Mouse (Mus musculus): ENCODE measurements around the gene Utp3. TPM values are rescaled to one million over a fixed set of nuclear protein-coding genes. Genes with fewer than 3 reads are reported as not detected.

Utp3 gene
- polyA plus RNA-seq, 1 experiment from 2014 or later, result 71.3 TPM

DNA sequence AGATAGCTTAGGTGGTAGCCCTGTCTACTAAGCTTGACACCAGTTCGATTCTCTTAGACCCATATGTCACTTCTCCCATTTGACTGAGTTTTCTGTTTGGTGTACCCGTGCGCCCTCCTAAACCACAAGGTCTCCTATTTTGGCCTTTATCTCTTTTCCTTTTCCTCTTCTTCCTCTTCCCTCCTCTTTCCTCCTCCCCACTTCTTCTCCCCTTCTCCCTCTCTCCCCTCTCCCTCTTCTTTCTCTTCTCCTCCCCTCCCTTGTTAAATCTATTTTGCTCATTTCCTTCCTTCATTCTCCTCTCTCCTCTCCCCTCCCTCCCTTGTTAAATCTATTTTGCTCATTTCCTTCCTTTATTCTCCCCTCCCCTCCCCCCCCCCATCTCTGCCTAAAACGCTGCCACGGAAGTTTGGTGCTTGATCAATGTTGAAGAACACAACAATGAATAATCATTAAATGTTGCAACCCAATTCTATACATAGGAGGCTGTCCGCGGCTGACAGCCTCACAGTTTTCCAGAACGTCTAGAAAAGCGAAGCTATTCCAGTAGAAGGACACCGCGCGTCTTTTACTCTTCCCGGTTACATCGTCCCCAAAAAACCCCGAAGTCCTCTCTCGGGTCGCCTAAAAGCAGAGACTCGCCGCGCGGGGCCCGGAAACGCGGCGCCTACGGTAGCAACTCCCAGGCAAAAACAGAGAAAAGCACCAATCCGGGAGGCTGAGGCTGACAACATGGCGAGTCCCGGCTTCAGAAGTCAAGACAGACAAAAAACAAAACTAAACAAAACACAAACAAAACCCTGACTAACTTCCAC is 784 bp upstream of the Utp3 start:
- 0 out of 2 replicates have a peak, but pooled peaks cover 2% of the 10 kb centered on the region for H3K36me3 ChIP-seq
- H3K4me1 ChIP-seq, result peaks cover 15% of the 10 kb centered on the region
- 9% methylated on average over 29 of the region's 29 CpGs for WGBS
- H3K27me3 ChIP-seq, result no peaks in the 10 kb centered on the region
- peak overlapping the region; percentile 56 for H3K4me2 ChIP-seq
- peak; percentile 64 for ATAC-seq (ENCODE audit: insufficient number of reproducible peaks, low FRiP score, low TSS enrichment, low read depth)
- peak overlapping the region; percentile 93 for H3K27ac ChIP-seq
- H3K9ac ChIP-seq, result peak overlapping the region; percentile 53
- H3K9me3 ChIP-seq, result no peaks in the 10 kb centered on the region
- peak overlapping the region; percentile 83 for H3K4me3 ChIP-seq

DNA sequence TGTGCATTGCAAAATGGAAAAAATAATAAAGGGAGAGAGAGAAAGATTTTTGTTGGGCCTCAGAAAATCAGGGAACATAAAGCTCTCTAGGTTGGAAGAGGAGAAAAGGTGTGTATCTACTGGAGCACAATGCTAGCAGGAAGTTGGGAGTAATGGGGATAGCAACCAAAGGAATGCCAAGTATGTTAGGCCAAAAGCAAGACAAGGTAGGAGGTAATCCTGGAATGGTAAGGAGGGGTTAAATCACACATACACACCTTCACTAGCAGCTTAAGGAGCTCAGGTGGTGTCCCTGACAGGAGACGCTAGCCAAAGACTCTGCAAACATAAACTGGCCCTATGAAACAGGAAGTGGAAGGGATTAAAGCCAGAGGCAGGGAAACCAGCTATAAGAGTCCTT is 4.7 kb downstream of the Utp3 start:
- peaks cover 15% of the 10 kb centered on the region for H3K4me1 ChIP-seq
- no peaks in the 10 kb centered on the region for H3K9me3 ChIP-seq
- no peak for ATAC-seq (ENCODE audit: insufficient number of reproducible peaks, low FRiP score, low TSS enrichment, low read depth)
- 23% methylated on average over 1 of the region's 1 CpGs for WGBS
- no peak overlapping the region for H3K4me3 ChIP-seq
- no peak overlapping the region for H3K27ac ChIP-seq
- H3K36me3 ChIP-seq, result 0 out of 2 replicates have a peak, but pooled peaks cover 2% of the 10 kb centered on the region
- no peaks in the 10 kb centered on the region for H3K27me3 ChIP-seq
- no peak overlapping the region for H3K9ac ChIP-seq
- H3K4me2 ChIP-seq, result no peak overlapping the region

DNA sequence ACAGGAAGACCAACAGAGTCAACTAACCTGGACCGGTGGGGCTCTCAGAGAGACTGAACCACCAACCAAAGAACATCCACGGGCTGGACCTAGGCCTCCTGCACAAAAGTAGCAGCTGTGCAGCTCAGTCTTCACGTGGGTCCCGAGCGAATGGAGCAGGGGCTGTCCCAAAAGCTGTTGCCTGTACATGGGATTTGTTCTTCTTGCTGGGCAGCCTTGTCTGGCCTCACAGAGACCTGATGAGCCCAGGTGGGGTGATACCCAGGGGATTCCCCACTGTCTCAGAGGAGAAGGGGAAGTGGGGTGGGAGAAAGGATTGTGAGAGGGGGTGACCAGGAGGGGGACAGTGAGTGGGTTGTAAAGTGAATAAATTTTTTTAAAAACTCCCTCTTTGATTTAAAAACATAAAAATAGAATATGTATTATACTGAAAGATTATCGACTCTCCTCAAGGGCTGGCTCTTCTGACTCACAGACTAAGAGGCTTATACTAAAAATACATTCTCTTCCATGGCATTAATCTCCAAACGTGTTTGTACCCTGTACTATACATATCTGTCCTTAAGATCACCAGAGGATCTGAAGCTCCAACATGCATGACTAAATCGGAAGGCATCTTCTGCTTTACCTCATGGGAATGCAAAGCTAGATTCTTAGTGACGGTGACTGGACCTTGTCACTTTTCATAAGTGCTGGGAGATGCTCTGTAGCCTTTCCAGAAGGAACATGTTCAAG is 7.0 kb downstream of the Utp3 start:
- Histone ChIP-seq H3K27me3 (no peaks in the 10 kb centered on the region), H3K9me3 (no peaks in the 10 kb centered on the region), H3K4me2 (no peak overlapping the region), H3K4me3 (no peak overlapping the region), H3K9ac (no peak overlapping the region), H3K27ac (no peak overlapping the region), H3K36me3 (0 out of 2 replicates have a peak, but pooled peaks cover 2% of the 10 kb centered on the region), H3K4me1 (peaks cover 8% of the 10 kb centered on the region; the same call in 1 of the 2 replicates)
- WGBS, result 83% methylated on average over 9 of the region's 9 CpGs
- no peak for ATAC-seq (ENCODE audit: insufficient number of reproducible peaks, low FRiP score, low TSS enrichment, low read depth)

DNA sequence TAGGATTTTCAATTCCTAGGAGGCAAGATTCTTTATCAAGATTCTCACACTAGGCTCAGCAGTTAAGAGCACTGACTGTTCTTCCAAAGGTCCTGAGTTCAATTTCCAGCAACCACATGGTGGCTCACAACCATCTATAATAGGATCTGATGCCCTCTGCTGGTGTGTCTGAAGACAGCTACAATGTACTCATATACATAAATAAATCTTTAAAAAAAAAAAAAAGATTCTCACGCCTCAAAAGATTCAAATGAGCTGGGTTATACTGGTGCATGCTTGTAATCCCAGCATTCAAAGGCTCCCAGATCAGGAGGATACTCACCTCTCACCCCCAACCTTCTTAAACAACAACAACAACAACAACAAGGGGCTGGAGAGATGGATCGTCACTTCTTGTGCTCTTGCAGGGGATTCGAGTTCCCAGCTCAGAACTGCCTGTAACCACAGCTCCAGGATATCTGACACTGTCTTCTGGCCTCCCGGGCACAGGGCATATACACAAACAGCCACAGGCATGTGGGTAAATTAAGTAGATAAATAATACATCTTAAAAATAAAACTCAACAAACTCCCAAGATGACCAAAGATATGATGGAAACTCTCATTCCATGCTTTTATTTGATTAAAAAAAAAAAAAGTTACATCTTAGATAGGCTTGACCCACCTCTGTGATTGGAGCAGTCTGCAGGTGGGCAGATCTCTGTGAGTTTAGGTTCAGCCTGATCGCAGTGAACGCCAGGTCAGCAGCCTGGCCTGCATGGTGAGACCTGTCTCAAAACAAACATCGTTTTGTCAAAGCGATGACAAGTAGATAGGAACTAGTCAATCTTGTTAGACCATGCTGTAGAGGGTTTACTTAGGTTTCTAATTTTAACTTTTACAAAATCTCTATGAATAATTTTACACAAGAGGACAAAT is 8.9 kb downstream of the Utp3 start:
- no peak for ATAC-seq (ENCODE audit: insufficient number of reproducible peaks, low FRiP score, low TSS enrichment, low read depth)
- H3K36me3 ChIP-seq, result no peaks in the 10 kb centered on the region
- no peak overlapping the region for H3K9ac ChIP-seq
- no peaks in the 10 kb centered on the region for H3K9me3 ChIP-seq
- H3K4me2 ChIP-seq, result no peak overlapping the region
- no peaks in the 10 kb centered on the region for H3K27me3 ChIP-seq
- H3K4me1 ChIP-seq, result peaks cover 13% of the 10 kb centered on the region; the same call in 1 of the 2 replicates
- WGBS, result 72% methylated on average over 8 of the region's 8 CpGs
- no peak overlapping the region for H3K27ac ChIP-seq
- H3K4me3 ChIP-seq, result no peak overlapping the region

DNA sequence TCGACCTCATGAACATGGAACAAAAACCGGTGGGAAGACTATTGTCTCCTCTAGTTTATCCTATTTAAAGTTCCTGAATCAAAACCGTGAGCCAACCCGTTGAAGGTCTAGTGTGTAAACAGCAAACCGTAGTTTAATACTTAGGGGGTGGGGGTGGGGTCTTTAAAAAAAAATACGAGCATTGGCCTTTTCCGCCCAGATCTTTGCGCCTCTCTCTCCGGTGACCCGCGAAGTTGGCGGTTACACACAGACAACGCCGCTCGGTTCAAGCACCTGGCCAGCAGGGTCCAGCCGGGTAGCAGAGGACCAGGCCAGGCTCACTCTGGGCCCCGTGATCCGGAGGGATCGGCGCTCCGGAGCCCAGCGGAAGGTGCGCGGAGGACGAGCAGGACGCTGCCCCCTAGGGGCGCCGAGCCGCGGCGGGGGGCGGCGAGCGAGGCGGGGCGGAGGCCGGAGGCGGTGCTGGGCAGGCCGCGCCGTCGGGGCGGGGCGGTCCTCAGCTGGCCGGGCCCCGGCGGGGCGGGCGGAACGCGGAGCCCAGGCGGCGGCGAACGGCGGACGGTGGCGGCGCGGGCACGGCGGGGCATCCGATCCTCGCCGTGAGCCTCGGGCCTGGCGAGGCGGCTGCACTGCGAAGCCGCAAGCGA is 10.4 kb downstream of the Utp3 start, which contains the start of gene Rufy3:
TSS of gene Rufy3 (plus strand) at position 540 of the 647 bp plus-strand sequence.
- Histone ChIP-seq H3K9ac (peak within 1 kb of the TSS; percentile 85), H3K27ac (peak within 1 kb of the TSS; percentile 89), H3K4me2 (peak within 1 kb of the TSS; percentile 63), H3K4me3 (peak within 1 kb of the TSS; percentile 91), H3K4me1 (peaks cover 13% of the 10 kb centered on the region; the same call in 1 of the 2 replicates), H3K27me3 (no peaks in the 10 kb centered on the region), H3K9me3 (no peaks in the 10 kb centered on the region), H3K36me3 (no peaks in the 10 kb centered on the region)
- WGBS, result under 1% methylated on average over 62 of the region's 71 CpGs
- ATAC-seq (ENCODE audit: insufficient number of reproducible peaks, low FRiP score, low TSS enrichment, low read depth), result peak; percentile 83

DNA sequence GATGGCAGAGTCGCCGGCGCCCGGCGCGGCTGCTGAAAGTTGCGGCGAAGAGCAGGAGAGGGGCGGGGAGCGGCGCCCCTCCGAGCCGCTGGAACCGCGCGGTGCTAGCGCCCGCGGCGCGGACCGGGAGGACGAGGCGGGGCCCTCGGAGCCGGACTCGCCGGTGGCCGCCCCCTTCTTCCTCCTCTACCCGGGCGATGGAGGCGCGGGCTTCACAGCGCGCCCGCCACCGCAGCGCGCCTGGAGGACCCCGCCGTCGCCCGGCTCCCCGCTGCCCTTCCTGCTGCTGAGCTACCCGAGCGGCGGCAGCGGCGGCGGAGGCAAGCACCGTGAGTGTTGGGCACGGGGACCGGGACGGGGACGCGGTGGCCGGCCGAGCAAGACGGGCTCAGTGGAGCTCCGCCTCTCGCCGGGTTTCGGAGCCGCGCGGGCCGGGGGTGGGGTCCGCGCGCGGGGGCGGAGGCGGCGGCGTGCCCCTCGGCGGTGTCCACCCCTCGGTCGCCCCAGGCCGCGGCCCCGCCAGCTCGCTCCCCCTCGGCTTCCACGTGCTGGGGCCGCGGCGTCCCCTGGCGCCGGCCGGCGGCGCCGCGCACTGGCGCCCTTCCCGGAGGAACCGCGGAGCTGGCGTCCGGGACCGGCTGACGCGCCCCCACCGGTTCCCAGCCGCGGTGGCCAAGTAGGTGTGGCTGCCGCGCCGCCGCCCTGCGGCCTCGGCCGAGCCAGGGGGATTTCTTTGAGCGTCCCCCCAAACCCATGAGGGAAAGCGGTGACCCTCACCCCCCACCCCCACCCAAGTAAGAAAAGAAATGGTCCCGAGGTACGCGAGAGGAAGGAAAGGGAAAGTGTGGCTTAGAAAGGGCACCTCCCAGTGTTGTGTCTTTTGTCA is 11.1 kb downstream of the Utp3 start:
- Histone ChIP-seq H3K9me3 (no peaks in the 10 kb centered on the region), H3K4me2 (peak overlapping the region; percentile 63), H3K27ac (peak overlapping the region; percentile 89), H3K9ac (peak overlapping the region; percentile 85), H3K27me3 (no peaks in the 10 kb centered on the region), H3K4me1 (peaks cover 13% of the 10 kb centered on the region; the same call in 1 of the 2 replicates), H3K36me3 (peaks cover under 1% of the 10 kb centered on the region; the same call in 1 of the 2 replicates), H3K4me3 (peak overlapping the region; percentile 91)
- peak; percentile 79 for ATAC-seq (ENCODE audit: insufficient number of reproducible peaks, low FRiP score, low TSS enrichment, low read depth)
- WGBS, result under 1% methylated on average over 92 of the region's 119 CpGs

DNA sequence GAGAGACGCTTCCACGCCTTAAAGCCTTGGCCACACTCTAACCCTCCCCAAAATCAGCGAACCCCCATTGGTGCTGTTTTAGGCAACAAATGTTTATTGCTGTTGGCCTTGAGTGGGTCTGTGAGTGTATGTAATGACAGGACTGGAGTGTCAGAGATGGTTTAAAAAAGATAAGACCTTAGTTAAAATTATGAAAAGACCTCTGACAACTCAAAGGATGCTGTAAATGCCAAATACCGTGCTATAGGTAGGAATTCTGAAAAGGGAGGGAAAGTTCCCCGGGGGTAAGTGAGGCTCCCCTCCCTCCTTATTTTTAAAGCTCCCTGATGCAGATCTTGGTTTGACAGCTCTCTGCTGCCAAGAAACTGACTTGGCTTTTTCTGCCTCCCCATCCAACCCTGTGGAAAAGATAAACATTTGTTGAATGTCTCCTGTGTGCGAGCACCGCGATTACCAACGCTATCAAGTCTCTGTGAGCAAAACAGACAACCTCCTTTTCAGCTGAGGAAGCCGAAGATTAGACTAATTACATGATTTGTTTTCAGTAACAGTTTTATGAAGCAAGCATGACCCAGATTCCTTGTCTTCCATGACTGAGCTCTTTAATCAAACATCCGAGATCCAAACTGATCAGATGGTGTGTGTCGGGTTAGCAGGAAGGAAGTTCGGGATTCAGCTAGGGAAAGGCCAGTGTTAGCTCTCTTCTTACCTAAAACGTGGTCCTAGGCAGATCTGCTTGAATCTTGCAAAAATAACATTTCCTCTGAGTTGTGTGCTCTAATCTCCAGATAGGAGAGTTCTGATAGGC is 12.0 kb downstream of the Utp3 start:
- ATAC-seq (ENCODE audit: insufficient number of reproducible peaks, low FRiP score, low TSS enrichment, low read depth), result no peak
- H3K36me3 ChIP-seq, result peaks cover 5% of the 10 kb centered on the region; the same call in 1 of the 2 replicates
- H3K4me1 ChIP-seq, result peaks cover 13% of the 10 kb centered on the region; the same call in 1 of the 2 replicates
- peak overlapping the region; percentile 91 for H3K4me3 ChIP-seq
- peak overlapping the region; percentile 85 for H3K9ac ChIP-seq
- H3K9me3 ChIP-seq, result no peaks in the 10 kb centered on the region
- WGBS, result 6% methylated on average over 14 of the region's 14 CpGs
- H3K27me3 ChIP-seq, result no peaks in the 10 kb centered on the region
- peak overlapping the region; percentile 63 for H3K4me2 ChIP-seq
- H3K27ac ChIP-seq, result peak overlapping the region; percentile 89

DNA sequence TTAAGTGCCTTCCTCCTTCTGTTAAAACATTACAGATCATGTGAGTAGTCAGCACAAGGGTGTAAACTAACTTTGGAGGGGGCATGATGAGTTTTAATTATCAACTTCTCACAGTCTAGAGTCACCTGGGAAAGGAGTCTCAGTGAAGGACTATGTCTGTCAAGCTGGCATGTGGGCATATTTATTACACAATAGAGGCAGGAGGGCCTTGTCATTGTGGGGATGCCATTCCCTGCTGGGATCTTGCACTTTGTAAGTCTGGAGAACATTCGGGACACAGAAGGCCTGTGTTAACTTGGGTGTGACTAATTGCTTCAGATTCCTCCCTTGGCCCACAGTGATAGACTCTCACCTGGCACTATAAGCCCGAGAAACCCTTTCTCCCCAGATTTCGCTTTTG is 15.3 kb downstream of the Utp3 start:
- no peak for ATAC-seq (ENCODE audit: insufficient number of reproducible peaks, low FRiP score, low TSS enrichment, low read depth)
- WGBS, result 71% methylated on average over 3 of the region's 3 CpGs

DNA sequence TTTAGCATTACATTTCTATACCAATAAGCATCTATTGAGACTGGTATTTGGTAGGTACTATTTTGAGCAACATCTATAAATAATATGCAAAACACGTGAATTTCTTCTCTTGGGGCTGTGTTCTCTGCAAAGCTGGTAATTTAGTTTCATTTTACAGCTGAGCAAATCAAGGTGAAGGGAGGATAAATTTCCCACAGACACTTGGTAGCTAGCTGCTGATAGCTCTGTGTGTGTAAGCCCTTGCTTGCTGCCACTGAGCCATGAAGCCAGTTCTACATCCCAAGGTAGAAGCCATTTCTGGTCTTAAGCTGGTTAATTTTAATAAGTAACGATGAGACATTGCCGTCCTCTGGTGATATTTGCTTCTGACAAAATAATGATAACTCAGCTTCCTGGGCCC is 20.6 kb downstream of the Utp3 start:
- Histone ChIP-seq H3K4me2 (no peak overlapping the region), H3K9me3 (no peaks in the 10 kb centered on the region), H3K27me3 (no peaks in the 10 kb centered on the region), H3K4me3 (no peak overlapping the region), H3K36me3 (peaks cover 5% of the 10 kb centered on the region; the same call in 1 of the 2 replicates), H3K27ac (no peak overlapping the region), H3K4me1 (peaks cover 11% of the 10 kb centered on the region), H3K9ac (no peak overlapping the region)
- WGBS, result 81% methylated on average over 3 of the region's 3 CpGs
- ATAC-seq (ENCODE audit: insufficient number of reproducible peaks, low FRiP score, low TSS enrichment, low read depth), result no peak

More for the DNA sequence above, 15.3 kb downstream of the Utp3 start:
- no peak overlapping the region for H3K27ac ChIP-seq
- peaks cover 5% of the 10 kb centered on the region; the same call in 1 of the 2 replicates for H3K36me3 ChIP-seq
- no peaks in the 10 kb centered on the region for H3K9me3 ChIP-seq
- H3K4me2 ChIP-seq, result no peak overlapping the region
- no peak overlapping the region for H3K4me3 ChIP-seq
- H3K4me1 ChIP-seq, result peaks cover 8% of the 10 kb centered on the region; the same call in 1 of the 2 replicates
- H3K9ac ChIP-seq, result no peak overlapping the region
- no peaks in the 10 kb centered on the region for H3K27me3 ChIP-seq

Data from limb, embryonic 15.5 days (tissue).